In the genomic region with DNA sequence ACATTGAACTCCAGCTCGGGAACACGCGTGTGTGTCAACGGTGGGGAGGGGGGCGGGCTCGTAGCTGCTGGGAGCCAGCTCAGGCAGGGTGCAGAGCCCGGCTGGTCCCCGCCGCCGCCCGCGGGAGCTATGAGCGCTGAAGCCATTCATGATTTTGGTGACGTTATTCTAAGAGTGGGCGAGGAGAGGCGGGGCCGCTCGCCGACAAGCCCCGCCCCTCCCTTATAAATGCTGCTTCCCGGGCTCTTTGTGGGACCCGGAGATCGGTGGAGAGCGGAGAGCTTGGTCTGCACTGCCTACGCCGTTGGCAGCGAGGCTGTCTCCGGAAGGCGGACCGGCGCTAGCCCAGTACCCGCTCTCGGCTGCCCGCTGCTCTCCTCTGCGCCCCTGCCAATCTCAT, we compare ENCODE assay signal across 8 mouse cellular contexts. TPM values are rescaled to one million over a fixed set of nuclear protein-coding genes. Genes with fewer than 3 reads are reported as not detected.
DNase-seq lines count a peak whose midpoint lies in the region; ATAC-seq and TF ChIP-seq lines count a peak whose summit lies in the region.

A gene (plus strand): TSS at position 253 of the 400 bp plus-strand sequence.

- no peak; the same call in 1 of the 2 replicates for TF ChIP-seq EP300 in liver, postnatal 0 days (IDR thresholded peaks at IDR 0.05; ENCODE audit: low read depth)

- H3K4me3 ChIP-seq in forebrain, embryonic 15.5 days = peak within 1 kb of the TSS; percentile 70
- H3K4me3 ChIP-seq in liver, postnatal 0 days (ENCODE audit: low read depth, low read length) = peak within 1 kb of the TSS; percentile 62
- H3K4me3 ChIP-seq in neural tube, embryonic 13.5 days = peak within 1 kb of the TSS; percentile 83

- under 1% methylated on average over 35 of the region's 35 CpGs for WGBS in forebrain, embryonic 15.5 days
- under 1% methylated on average over 35 of the region's 35 CpGs for WGBS in liver, postnatal 0 days (ENCODE audit: insufficient replicate concordance)
- under 1% methylated on average over 35 of the region's 35 CpGs for WGBS in neural tube, embryonic 13.5 days

- TF ChIP-seq CTCF in liver, postnatal 0 days (IDR thresholded peaks at IDR 0.05; ENCODE audit: low read depth) = no peak

- peak; percentile 48 for DNase-seq in c-Kit-positive CD71-positive TER-119-positive erythroid progenitor cells, embryonic 14.5 days (ENCODE audit: low spot score)
- peak; percentile 97 to 98 for DNase-seq in heart, postnatal 14 days
- peak; percentile 96 for DNase-seq in layer of hippocampus, adult 11-12 months (ENCODE audit: low spot score)
- DNase-seq in liver, postnatal 0 days = peak; percentile 86
- DNase-seq in telencephalon, adult 2 months (ENCODE audit: low read depth, low spot score) = peak; percentile 65

- peaks cover 45% of the 10 kb centered on the region for H3K4me1 ChIP-seq in forebrain, embryonic 15.5 days
- peaks cover 3% of the 10 kb centered on the region for H3K4me1 ChIP-seq in liver, postnatal 0 days (ENCODE audit: insufficient read depth)
- peaks cover 49% of the 10 kb centered on the region for H3K4me1 ChIP-seq in neural tube, embryonic 13.5 days (replicated peaks)

- H3K9ac ChIP-seq in forebrain, embryonic 15.5 days (replicated peaks) = peak within 1 kb of the TSS; percentile 92
- peak within 1 kb of the TSS; percentile 71 for H3K9ac ChIP-seq in liver, postnatal 0 days (replicated peaks)
- H3K9ac ChIP-seq in neural tube, embryonic 13.5 days = peak within 1 kb of the TSS; percentile 98

- no peaks in the 10 kb centered on the region; the same call in 1 of the 2 replicates for H3K27me3 ChIP-seq in forebrain, embryonic 15.5 days
- H3K27me3 ChIP-seq in liver, postnatal 0 days (ENCODE audit: insufficient read depth, low read length) = peaks cover 18% of the 10 kb centered on the region
- no peaks in the 10 kb centered on the region for H3K27me3 ChIP-seq in neural tube, embryonic 13.5 days

- H3K4me2 ChIP-seq in forebrain, embryonic 15.5 days (replicated peaks) = peak within 1 kb of the TSS; percentile 79
- peak within 1 kb of the TSS; percentile 75 for H3K4me2 ChIP-seq in liver, postnatal 0 days (ENCODE audit: low read depth, low read length)
- peak within 1 kb of the TSS; percentile 79 for H3K4me2 ChIP-seq in neural tube, embryonic 13.5 days

- peak; percentile 64 for ATAC-seq in CD4-positive, CD25-positive, alpha-beta regulatory T cell, adult 4 months
- ATAC-seq in forebrain, embryonic 15.5 days (replicated peaks) = peak; percentile 94
- peak; percentile 80 for ATAC-seq in liver, postnatal 0 days
- peak; percentile 93 for ATAC-seq in neural tube, embryonic 13.5 days (ENCODE audit: low read depth)

- H3K36me3 ChIP-seq in forebrain, embryonic 15.5 days = peaks cover 6% of the 10 kb centered on the region; the same call in 1 of the 2 replicates
- no peaks in the 10 kb centered on the region for H3K36me3 ChIP-seq in liver, postnatal 0 days (replicated peaks; ENCODE audit: insufficient read depth, low read length)
- H3K36me3 ChIP-seq in neural tube, embryonic 13.5 days = peaks cover 20% of the 10 kb centered on the region

- intact Hi-C loops in heart, postnatal 14 days (cut with DNase I) = loop anchor here (2.0 to 5.0 kb wide), 6 partner anchors 21 to 274 kb away; a partner anchor contains a TSS

- H3K9me3 ChIP-seq in forebrain, embryonic 15.5 days = no peaks in the 10 kb centered on the region
- H3K9me3 ChIP-seq in liver, postnatal 0 days (ENCODE audit: low read length) = no peaks in the 10 kb centered on the region
- H3K9me3 ChIP-seq in neural tube, embryonic 13.5 days = no peaks in the 10 kb centered on the region

- peak within 1 kb of the TSS; percentile 90 for H3K27ac ChIP-seq in forebrain, embryonic 15.5 days (replicated peaks)
- H3K27ac ChIP-seq in liver, postnatal 0 days (ENCODE audit: low read depth) = peak within 1 kb of the TSS; percentile 75
- peak within 1 kb of the TSS; percentile 96 for H3K27ac ChIP-seq in neural tube, embryonic 13.5 days (replicated peaks)

RNA-seq across cellular contexts. Expression of the gene that starts here (rescaled TPM):
- polyA plus RNA-seq in CD4-positive, CD25-positive, alpha-beta regulatory T cell, adult 4 months (2017; shearing (Covaris generic)) = 10 to 100 TPM; 22.7 to 38.5 TPM
- polyA plus RNA-seq in forebrain, embryonic 15.5 days (2015; fragmentation: Nextera tagmentation; extraction: Ambion mirVana) = 4.5 and 4.6 TPM in 2 replicates
- total RNA-seq in heart, postnatal 14 days (2021) = 100 to 1,000 TPM; 318 to 323 TPM
- polyA plus RNA-seq in liver, postnatal 0 days (2015; fragmentation: Nextera tagmentation; extraction: Ambion mirVana) = 0.79 and 0.94 TPM in 2 replicates
- 6.3 and 7.5 TPM in 2 replicates for polyA plus RNA-seq in neural tube, embryonic 13.5 days (2015; fragmentation: Nextera tagmentation; extraction: Ambion mirVana)

Comparison
In these comparisons a context has a peak if more than half of its experiments do, and no peak if none do; other contexts are left out.
1. Peak in every context shown above with its lines: DNase-seq, ATAC-seq, H3K4me3 ChIP-seq and H3K27ac ChIP-seq.
2. Peak in DNase-seq, ATAC-seq, H3K4me3 ChIP-seq, H3K27ac ChIP-seq, H3K9ac ChIP-seq and H3K4me2 ChIP-seq in liver, postnatal 0 days; RNA of the gene not detected or under 1 TPM.